Mouse (Mus musculus): ENCODE measurements around the gene Flna. TPM values are rescaled to one million over a fixed set of nuclear protein-coding genes. Genes with fewer than 3 reads are reported as not detected.

Gene Flna
- polyA plus RNA-seq, 1 experiment, result 545 TPM

DNA sequence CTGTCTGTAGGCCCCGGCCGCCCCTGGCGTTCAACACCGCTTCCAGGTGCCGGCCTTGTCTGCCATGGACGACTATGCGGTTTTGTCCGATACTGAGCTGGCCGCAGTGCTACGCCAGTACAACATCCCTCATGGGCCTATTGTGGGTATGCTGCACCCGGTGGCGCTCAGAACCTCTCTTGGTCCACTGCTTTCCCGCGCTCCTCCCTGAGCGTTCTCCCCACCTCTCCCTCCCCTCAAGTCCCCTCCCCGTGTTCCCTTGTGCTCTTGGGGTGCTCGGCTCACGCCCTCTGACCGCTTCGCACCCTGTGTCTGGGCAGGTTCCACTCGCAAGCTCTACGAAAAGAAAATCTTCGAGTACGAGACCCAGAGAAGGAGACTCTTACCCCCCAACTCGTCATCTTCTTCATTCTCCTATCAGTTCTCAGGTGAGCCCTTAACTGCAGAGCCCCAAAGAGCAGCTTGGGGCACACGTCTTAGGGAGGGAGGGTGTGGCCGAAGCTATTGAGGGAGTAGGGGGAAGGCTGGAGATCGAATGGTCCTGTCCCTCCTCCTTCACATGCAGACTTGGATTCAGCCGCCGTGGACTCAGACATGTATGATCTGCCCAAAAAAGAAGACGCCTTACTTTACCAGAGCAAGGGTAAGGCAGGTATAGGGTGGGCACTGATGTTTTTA, 5.4 kb upstream of the Flna start:
- no peak for TF ChIP-seq USF1 (IDR thresholded peaks at IDR 0.05; ENCODE audit: low read depth)
- TF ChIP-seq POLR2AphosphoS2 (IDR thresholded peaks at IDR 0.05; ENCODE audit: insufficient read length, low read depth), result no peak
- no peak for TF ChIP-seq MAX (IDR thresholded peaks at IDR 0.05; ENCODE audit: low read depth)
- TF ChIP-seq TCF3 (IDR thresholded peaks at IDR 0.05; ENCODE audit: insufficient read length, low read depth), result no peak
- TF ChIP-seq CEBPB (IDR thresholded peaks at IDR 0.05; ENCODE audit: insufficient read depth, poor library complexity, severe bottlenecking), result no peak
- TF ChIP-seq SRF (IDR thresholded peaks at IDR 0.05; ENCODE audit: control insufficient read depth, insufficient read length, low read depth), result no peak
- no peak for TF ChIP-seq MYOG (IDR thresholded peaks at IDR 0.05; ENCODE audit: control insufficient read depth in 1 of 3, insufficient read depth in 1 of 3, insufficient read length in 2 of 3, low read depth in 2 of 3)
- H3K4me3 ChIP-seq, result peak overlapping the region; percentile 60
- H3K4me2 ChIP-seq (ENCODE audit: low read depth), result peak overlapping the region; percentile 70
- H3K36me3 ChIP-seq (ENCODE audit: control insufficient read depth, insufficient read depth), result peaks cover 9% of the 10 kb centered on the region
- H3K27me3 ChIP-seq (ENCODE audit: control insufficient read depth, insufficient read depth, insufficient read length), result no peaks in the 10 kb centered on the region
- H3K79me2 ChIP-seq (ENCODE audit: control insufficient read depth, insufficient read depth), result peaks cover 15% of the 10 kb centered on the region
- peak overlapping the region; percentile 77 for H3ac ChIP-seq (ENCODE audit: control insufficient read depth, insufficient read length)

DNA sequence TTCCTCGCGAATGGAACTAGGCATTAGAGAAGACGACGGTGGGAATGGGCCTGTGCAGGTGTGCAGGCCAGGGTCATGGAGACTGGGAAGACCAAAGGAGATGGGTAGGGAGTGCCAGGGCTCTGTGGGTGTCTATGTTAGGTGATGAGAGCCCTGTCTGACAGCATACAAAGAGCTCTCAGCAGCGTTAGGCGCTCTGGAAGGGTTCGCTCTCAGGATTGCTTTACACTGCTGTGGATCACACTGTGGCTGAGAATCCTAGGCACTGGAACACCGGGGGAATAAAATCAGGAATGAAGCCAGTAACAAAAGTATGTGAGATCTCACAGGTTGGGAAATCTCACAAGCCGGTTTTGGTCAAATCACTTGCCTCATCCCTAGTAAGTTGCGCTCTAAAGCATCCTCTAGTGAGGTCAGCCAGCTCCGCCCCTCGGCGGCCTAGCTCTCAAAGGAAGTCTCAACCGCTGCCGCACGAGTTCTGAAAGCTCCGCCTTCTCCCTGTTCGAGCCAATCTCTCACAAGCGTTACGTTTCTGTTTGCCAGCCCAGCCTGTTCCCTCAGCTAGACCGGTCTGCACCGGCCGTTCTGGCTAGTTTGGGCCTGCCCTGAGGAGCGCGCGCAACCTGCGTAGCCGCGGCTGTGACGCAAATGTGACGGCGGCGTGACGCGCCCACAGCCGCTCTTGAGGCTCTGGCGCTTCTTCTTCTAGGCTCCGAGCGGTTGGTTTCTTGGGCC, 4.7 kb upstream of the Flna start, which contains the start of gene Emd:
Gene Emd, plus strand, starts transcription at position 535 of the 735 bp plus-strand sequence.
- H3K79me2 ChIP-seq (ENCODE audit: control insufficient read depth, insufficient read depth), result peaks cover 15% of the 10 kb centered on the region
- peak within 1 kb of the TSS; percentile 70 for H3K4me2 ChIP-seq (ENCODE audit: low read depth)
- no peaks in the 10 kb centered on the region for H3K27me3 ChIP-seq (ENCODE audit: control insufficient read depth, insufficient read depth, insufficient read length)
- H3K36me3 ChIP-seq (ENCODE audit: control insufficient read depth, insufficient read depth), result peaks cover 9% of the 10 kb centered on the region
- TF ChIP-seq MYOD1 (IDR thresholded peaks at IDR 0.05; ENCODE audit: control insufficient read depth in 1 of 3, insufficient read length in 2 of 3, low read depth in 2 of 3) (peak in 1 of 3 experiments; percentile 13), TCF3 (IDR thresholded peaks at IDR 0.05; ENCODE audit: insufficient read length, low read depth) (no peak), MYOG (IDR thresholded peaks at IDR 0.05; ENCODE audit: control insufficient read depth in 1 of 3, insufficient read depth in 1 of 3, insufficient read length in 2 of 3, low read depth in 2 of 3) (no peak), POLR2AphosphoS2 (IDR thresholded peaks at IDR 0.05; ENCODE audit: insufficient read length, low read depth) (peak; percentile 69), USF1 (IDR thresholded peaks at IDR 0.05; ENCODE audit: low read depth) (no peak), SRF (IDR thresholded peaks at IDR 0.05; ENCODE audit: control insufficient read depth, insufficient read length, low read depth) (no peak), REST (IDR thresholded peaks at IDR 0.05; ENCODE audit: insufficient read depth, insufficient read length) (no peak), POLR2A (IDR thresholded peaks at IDR 0.05; ENCODE audit: insufficient read length, low read depth) (peak; percentile 79), MAX (IDR thresholded peaks at IDR 0.05; ENCODE audit: low read depth) (no peak), CEBPB (IDR thresholded peaks at IDR 0.05; ENCODE audit: insufficient read depth, poor library complexity, severe bottlenecking) (no peak), E2F4 (IDR thresholded peaks at IDR 0.05; ENCODE audit: insufficient read depth) (no peak), TCF12 (IDR thresholded peaks at IDR 0.05; ENCODE audit: insufficient read depth, poor library complexity, severe bottlenecking) (no peak)
- peak within 1 kb of the TSS; percentile 77 for H3ac ChIP-seq (ENCODE audit: control insufficient read depth, insufficient read length)
- peak within 1 kb of the TSS; percentile 60 for H3K4me3 ChIP-seq

DNA sequence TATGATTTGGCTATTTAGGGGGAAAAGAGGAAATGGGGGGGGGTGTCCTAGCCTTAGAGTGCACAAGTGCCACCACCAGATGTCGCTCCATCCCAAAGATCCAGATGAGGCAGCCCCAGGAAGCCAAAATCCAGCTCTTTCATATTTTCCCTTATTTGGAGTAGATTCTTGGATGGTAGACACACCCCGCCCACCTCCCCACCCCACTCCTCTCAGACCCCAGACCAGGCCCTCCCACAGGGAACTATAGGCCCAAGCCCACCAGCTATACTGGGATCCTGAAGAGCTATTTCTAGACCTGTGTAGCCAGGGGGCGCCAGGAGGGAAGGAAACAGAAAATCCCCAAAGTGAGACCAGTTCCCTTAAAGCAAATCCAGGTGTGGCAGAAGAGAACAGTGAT, 969 bp downstream of the Flna start:
- no peak overlapping the region for H3ac ChIP-seq (ENCODE audit: control insufficient read depth, insufficient read length)
- H3K4me3 ChIP-seq, result peak overlapping the region; percentile 96
- H3K79me2 ChIP-seq (ENCODE audit: control insufficient read depth, insufficient read depth), result peaks cover 32% of the 10 kb centered on the region
- H3K4me2 ChIP-seq (ENCODE audit: low read depth), result peak overlapping the region; percentile 90
- H3K27me3 ChIP-seq (ENCODE audit: control insufficient read depth, insufficient read depth, insufficient read length), result no peaks in the 10 kb centered on the region
- TF ChIP-seq TCF3 (IDR thresholded peaks at IDR 0.05; ENCODE audit: insufficient read length, low read depth) (no peak), SRF (IDR thresholded peaks at IDR 0.05; ENCODE audit: control insufficient read depth, insufficient read length, low read depth) (peak; percentile 66)
- no peaks in the 10 kb centered on the region for H3K36me3 ChIP-seq (ENCODE audit: control insufficient read depth, insufficient read depth)

DNA sequence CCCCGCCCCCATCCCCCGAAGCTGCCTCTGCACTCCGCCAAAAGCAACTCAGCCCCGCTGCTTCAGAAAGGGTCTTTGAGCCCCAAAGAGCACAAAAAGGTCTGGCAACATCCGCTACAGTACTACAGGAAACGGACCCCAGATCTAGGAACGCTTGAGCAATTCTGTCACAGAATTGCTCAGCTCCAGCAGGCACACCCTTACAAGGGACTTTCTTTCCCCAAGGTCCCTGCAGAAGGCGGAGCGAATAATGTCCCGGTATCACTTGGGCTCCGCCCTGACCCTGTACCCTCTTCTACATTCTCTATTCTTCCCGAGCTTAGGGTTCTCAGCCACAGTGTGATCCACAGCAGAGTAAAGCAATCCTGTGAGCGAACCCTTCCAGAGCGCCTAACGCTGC, 2.9 kb downstream of the Flna start:
- no peak for TF ChIP-seq SRF (IDR thresholded peaks at IDR 0.05; ENCODE audit: control insufficient read depth, insufficient read length, low read depth)
- peak; percentile 81 for TF ChIP-seq CEBPB (IDR thresholded peaks at IDR 0.05; ENCODE audit: insufficient read depth, poor library complexity, severe bottlenecking)
- peaks cover 51% of the 10 kb centered on the region for H3K79me2 ChIP-seq (ENCODE audit: control insufficient read depth, insufficient read depth)
- H3ac ChIP-seq (ENCODE audit: control insufficient read depth, insufficient read length), result peak overlapping the region; percentile 45
- H3K4me2 ChIP-seq (ENCODE audit: low read depth), result peak overlapping the region; percentile 90
- H3K36me3 ChIP-seq (ENCODE audit: control insufficient read depth, insufficient read depth), result peaks cover 11% of the 10 kb centered on the region
- peak overlapping the region; percentile 96 for H3K4me3 ChIP-seq
- no peaks in the 10 kb centered on the region for H3K27me3 ChIP-seq (ENCODE audit: control insufficient read depth, insufficient read depth, insufficient read length)

DNA sequence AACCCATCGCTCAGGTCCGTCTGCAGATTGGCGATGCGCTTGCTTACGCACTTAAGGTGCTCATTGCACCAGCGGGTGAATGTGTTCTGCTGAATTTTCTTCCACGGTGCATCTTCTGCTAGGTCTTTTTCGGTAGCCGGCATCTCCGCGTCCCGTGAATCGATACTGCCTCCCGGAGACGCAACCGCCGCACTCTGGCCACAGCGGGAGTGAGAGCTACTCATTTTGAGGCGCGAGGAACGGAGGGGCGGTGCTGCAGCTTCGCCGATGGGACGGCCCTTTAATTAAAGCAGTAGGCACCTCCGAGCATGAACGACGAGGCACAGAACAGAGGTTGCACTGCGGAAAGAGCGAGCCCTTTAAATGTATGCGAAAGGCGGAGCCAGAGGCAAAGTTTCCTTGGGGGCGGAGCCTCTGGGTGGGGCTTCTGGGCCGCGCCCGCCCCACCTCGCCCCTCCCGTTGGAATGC, 3.4 kb downstream of the Flna start:
- no peak for TF ChIP-seq CEBPB (IDR thresholded peaks at IDR 0.05; ENCODE audit: insufficient read depth, poor library complexity, severe bottlenecking)
- no peak for TF ChIP-seq TCF3 (IDR thresholded peaks at IDR 0.05; ENCODE audit: insufficient read length, low read depth)
- TF ChIP-seq SRF (IDR thresholded peaks at IDR 0.05; ENCODE audit: control insufficient read depth, insufficient read length, low read depth), result peak; percentile 22
- no peak for TF ChIP-seq E2F4 (IDR thresholded peaks at IDR 0.05; ENCODE audit: insufficient read depth)
- TF ChIP-seq MYOG (IDR thresholded peaks at IDR 0.05; ENCODE audit: control insufficient read depth in 1 of 3, insufficient read depth in 1 of 3, insufficient read length in 2 of 3, low read depth in 2 of 3), result no peak
- TF ChIP-seq REST (IDR thresholded peaks at IDR 0.05; ENCODE audit: insufficient read depth, insufficient read length), result peak; percentile 36
- TF ChIP-seq TCF12 (IDR thresholded peaks at IDR 0.05; ENCODE audit: insufficient read depth, poor library complexity, severe bottlenecking), result no peak
- TF ChIP-seq MAX (IDR thresholded peaks at IDR 0.05; ENCODE audit: low read depth), result no peak
- peak; percentile 95 for TF ChIP-seq POLR2A (IDR thresholded peaks at IDR 0.05; ENCODE audit: insufficient read length, low read depth)
- no peak for TF ChIP-seq MYOD1 (IDR thresholded peaks at IDR 0.05; ENCODE audit: control insufficient read depth in 1 of 3, insufficient read length in 2 of 3, low read depth in 2 of 3)
- TF ChIP-seq USF1 (IDR thresholded peaks at IDR 0.05; ENCODE audit: low read depth), result no peak
- peak; percentile 97 for TF ChIP-seq POLR2AphosphoS2 (IDR thresholded peaks at IDR 0.05; ENCODE audit: insufficient read length, low read depth)
- peak overlapping the region; percentile 96 for H3K4me3 ChIP-seq
- H3K79me2 ChIP-seq (ENCODE audit: control insufficient read depth, insufficient read depth), result peaks cover 56% of the 10 kb centered on the region
- H3ac ChIP-seq (ENCODE audit: control insufficient read depth, insufficient read length), result peak overlapping the region; percentile 45
- H3K4me2 ChIP-seq (ENCODE audit: low read depth), result peak overlapping the region; percentile 36
- H3K27me3 ChIP-seq (ENCODE audit: control insufficient read depth, insufficient read depth, insufficient read length), result no peaks in the 10 kb centered on the region
- H3K36me3 ChIP-seq (ENCODE audit: control insufficient read depth, insufficient read depth), result peaks cover 15% of the 10 kb centered on the region
